Mouse (Mus musculus) ovary, postnatal 14 days (tissue): ENCODE data around the gene Adora3.

Experiments
- DNase-seq: peaks from one replicate; pipeline ENCODE4 v3.0.0; 2022; ENCODE audit warnings: low spot score

Adora3 gene

GRCm38 (mm10) chr3:105870558-105870957 lies at the start of gene Adora3, which contains the start of gene Tmigd3:
Adora3 (plus strand) TSS chr3:105870858.
Tmigd3 (plus strand) TSS chr3:105870903.
- DNase-seq = no peak

DNA sequence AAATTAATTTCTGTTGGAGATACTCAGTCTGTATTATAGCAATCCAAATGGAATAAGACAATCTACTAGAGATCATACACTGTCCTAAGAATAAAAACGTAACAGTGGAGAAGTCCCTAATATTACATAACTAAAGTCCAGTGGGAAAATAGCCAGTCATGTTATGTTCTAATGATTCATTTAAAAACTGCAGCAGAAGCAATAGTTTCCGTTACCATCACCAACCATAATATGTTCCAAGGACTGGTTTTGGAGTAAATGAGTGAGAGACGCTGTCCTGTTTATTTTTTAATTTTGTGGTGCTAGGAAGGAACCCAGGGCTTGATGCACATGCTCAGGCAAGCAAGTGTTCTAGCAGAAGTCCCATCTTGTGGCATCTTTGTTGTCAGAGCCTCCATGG lies 49.2 kb upstream of the Adora3 start:
- DNase-seq = no peak

DNA sequence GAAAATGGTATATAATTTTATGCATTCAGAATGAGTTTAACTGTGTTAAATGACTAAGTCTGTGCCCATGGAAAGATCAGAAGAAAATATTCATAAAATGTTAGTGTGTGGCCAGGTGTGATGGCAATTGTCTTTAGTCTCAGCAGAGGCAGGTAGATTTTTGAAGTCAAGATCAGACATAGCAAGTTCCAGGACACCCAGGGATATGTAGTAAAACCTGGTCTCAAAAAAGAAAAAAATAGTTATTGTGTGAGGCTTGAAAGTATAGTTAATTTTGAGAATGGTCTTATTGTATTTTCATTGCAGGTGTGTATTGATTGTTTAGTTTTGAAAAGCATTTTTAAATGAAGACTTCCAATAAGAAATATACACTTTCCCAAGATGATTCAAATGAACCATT lies 47.0 kb upstream of the Adora3 start:
- no peak for DNase-seq

- no peak for DNase-seq
Observed at GRCm38 (mm10) chr3:105824103-105824502, 46.6 kb upstream of the Adora3 start.

- no peak for DNase-seq
Observed at GRCm38 (mm10) chr3:105824704-105825103, 46.0 kb upstream of the Adora3 start.

GRCm38 (mm10) chr3:105825501-105826161 lies 45.0 kb upstream of the Adora3 start:
- DNase-seq = no peak

DNA sequence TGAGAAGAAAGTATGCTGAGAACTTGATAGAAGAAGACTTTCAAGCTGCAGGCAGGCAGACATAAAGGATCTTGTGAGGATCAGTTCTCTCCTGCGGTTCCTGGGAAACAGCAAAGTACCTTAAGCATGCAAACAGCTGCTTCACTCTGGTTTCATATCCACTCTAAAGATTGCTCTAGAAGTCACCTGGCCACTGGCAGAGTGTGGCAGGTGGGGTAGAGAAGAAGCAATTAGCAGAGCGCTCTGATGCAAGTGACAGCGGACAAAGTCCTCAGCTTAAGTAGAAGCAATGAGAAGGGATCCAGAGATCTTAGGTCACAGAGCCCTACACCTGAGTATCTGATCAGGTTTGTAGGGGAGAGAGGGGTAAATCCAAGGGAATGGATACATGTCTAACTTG lies 39.1 kb upstream of the Adora3 start:
- DNase-seq = no peak

- no peak for DNase-seq
Observed at GRCm38 (mm10) chr3:105835875-105836274, 34.8 kb upstream of the Adora3 start.

DNA sequence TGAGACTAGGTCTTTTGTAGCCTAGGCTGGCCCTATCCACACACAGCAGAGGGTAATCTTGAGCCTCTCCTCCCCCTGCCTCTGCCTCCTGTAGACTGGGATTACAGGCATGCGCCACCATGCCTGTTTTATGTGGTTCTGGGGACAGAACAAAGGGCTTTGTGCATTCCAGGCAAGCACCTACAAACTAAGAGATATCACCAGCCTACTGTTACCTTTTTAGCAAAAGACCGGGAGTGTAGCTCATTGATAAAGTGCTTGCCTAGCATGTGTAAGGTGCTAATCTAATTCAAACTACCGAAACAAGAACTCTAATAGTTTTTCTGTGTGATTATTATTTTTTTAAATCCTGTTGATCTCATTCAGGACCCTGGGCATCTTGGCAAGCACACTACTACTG lies 33.8 kb upstream of the Adora3 start:
- no peak for DNase-seq

GRCm38 (mm10) chr3:105838655-105839054 lies 32.0 kb upstream of the Adora3 start:
- no peak for DNase-seq

GRCm38 (mm10) chr3:105839836-105840235 lies 30.8 kb upstream of the Adora3 start:
- no peak for DNase-seq

DNA sequence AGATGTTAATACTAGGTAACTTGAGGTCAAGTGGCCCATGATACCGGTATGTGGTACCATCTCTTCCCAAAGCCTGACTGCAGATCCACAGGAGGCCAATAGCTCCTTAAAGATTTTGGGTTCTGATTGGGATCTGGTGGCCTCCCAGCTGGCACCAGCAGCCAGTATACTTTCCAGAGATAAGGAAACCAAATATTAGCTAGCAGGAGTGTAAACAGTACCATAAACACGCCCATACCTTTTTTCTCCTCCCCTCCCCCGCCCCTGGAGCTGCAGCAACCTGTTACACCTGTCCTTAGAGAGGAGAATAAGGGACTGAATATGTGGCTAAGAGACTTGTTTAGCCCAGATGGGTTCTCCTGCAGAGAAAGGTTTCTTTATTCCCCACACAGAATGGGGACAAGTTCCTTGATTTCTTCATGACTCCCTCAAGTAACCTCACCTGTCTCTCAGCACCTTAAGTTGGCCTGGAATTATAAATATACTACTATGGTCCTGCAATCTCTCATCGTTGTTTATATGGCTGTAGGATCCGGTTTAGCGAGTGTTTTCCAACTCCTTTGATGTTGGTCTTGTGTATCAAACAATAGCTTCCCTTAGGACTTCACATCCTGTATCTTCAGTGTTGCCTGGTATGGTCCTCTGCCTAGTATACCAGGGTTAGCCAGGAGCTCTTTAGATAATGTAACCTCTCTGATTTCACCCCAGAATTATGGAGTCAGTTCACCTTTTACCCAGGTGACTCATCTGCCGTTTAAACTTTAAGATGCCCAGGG lies 24.2 kb upstream of the Adora3 start:
- no peak for DNase-seq

DNA sequence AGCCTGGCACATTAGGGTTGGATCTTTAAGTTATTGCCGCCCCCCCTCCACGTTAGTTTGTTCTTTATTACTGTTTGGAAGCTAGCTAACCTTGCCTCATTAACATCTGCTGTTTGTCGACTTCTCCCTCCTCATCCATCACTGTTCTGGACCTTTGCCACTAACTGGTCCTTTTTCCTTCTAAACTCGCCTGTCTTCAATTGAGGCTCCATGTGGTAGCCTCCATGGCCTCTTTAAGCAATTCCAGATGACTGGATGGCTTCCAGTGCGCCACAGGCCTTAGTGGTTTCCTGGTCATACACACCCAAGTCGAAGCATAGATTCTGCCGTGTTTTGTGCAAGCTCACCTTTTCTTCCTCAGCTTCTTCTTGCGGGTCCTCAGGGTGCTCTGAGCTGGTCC lies 16.9 kb upstream of the Adora3 start:
- DNase-seq = no peak

GRCm38 (mm10) chr3:105854786-105855185 lies 15.9 kb upstream of the Adora3 start:
- DNase-seq = no peak

DNA sequence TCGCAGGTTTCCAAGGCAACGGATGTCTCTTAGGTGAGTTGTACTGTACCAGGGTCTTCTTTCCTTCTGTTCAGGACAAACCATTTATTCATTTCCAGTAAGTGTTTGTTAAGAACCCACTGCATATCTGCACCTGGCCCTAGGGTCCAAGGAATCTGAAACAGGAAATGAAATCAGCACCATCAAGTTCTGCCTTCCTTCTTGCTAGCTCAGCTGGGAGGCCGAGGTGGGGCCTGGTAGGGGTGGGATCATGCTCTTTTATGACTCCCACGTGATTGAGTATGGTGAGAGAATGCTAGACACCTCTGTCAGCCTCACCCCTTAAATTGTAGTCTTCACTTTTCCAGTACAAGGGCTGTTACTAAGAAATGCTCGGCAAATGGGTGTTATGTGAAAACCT lies 13.1 kb upstream of the Adora3 start:
- no peak for DNase-seq

DNA sequence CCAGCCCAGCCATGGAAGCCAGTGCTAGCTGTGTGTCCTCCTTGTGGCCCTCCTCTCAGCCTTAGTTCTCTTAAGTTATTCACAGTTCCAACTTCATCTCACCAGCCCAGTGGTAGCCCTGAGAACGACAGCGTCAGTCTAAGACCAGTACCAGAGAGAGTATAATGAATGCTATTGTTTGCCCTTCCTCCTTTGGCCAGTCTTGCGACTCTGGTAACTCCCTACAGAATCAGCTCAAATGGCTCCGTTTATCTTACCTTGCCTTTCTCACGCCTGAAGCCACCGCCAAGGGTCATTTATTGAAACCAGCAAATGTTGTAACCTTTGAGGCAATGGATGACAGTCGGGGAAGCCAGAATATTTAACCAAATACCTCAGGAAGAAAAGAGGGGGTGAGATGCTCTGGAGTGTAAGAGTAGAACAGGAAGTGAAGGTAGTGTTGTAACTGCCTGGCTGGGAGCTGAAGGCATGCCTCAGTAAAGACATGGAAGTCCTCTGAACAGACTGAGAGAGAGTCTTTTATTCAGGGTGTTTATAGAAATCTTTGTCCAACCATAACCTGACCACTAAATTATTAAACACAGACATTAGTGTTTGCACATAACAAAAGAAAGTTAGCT lies 8.8 kb upstream of the Adora3 start:
- no peak for DNase-seq

- no peak for DNase-seq
Observed at GRCm38 (mm10) chr3:105864123-105864522, 6.5 kb upstream of the Adora3 start.

GRCm38 (mm10) chr3:105865122-105865521 lies 5.5 kb upstream of the Adora3 start:
- DNase-seq = no peak

DNA sequence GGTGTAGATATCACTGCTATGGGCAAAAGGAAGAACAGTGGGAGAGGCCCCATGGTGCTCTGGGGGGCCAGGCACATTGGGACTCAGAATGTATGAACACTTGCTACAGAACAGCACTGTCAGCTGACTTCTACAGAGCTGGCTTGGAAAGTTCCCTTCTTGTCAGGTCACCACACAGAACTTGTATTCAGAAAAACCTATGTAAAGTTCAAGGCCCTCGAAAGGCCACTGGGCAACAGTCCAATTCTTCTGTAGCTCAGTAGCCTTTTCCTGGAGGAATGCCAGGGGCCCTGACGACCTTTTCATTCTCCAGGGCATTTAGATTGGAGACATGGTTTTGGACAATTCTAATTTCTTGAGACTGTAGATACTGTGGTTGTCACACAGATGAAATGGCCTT lies 2.5 kb upstream of the Adora3 start:
- DNase-seq = no peak

- no peak for DNase-seq
Observed at GRCm38 (mm10) chr3:105872034-105872433, 1.4 kb downstream of the Adora3 start.

- no peak for DNase-seq
Observed at GRCm38 (mm10) chr3:105872579-105872978, 1.9 kb downstream of the Adora3 start.

DNA sequence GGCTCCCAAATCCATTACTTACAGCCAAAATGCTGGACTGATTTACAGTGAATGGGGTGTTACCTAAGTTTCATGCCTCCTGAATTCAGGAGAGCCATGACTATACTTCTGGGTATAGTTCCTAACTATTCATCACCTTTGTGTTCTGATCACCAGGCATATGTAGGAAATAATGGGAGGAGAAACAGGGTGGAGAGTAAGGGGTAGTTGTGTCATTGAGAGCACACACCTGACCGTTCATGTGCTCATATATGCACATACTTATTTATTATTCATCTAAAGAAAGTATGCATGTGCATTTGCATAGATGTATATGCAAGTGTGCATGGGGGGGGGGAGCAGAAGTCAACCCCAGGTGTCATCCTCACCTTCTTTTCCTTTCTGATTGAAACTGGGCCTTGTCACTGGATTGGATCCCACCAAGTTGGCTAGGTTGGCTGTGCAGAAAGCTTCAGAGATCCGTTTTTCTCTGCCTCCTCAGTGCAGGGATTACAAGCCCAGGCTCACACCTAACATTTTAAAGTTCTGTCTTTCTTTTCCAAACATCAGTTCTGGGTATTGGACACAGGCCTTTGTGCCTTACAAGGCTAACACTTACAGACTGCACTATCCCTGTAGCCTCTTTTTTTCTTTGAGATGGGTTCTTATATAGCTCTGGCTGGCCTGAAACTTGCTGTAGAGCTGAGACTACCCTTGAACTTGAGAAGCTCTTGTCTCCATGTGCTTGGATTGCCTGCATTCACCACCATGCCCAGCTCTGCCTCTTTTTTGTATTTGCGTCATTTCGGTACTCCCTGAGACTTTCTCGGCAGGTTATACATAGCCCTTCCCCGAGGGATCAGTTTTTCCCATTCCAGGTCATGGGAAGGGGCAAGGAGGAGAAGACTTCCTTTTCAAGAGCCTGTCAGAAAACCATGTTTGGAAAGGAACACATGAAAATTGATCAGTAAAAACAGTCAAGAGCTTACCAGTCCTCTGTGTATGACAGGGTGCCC lies 3.1 kb downstream of the Adora3 start:
- no peak for DNase-seq
